Mouse (Mus musculus): ENCODE measurements around the gene Atp6v0a1. TPM values are rescaled to one million over a fixed set of nuclear protein-coding genes. Genes with fewer than 3 reads are reported as not detected.

Atp6v0a1 gene
- polyA plus RNA-seq, 1 experiment from 2014 or later = 65.6 TPM

- 88% methylated on average over 1 of the region's 1 CpGs for WGBS
- no peak overlapping the region for H3K9ac ChIP-seq (replicated peaks)
- H3K27ac ChIP-seq (replicated peaks) = no peak overlapping the region
- H3K36me3 ChIP-seq = peaks cover 85% of the 10 kb centered on the region
- no peaks in the 10 kb centered on the region for H3K27me3 ChIP-seq
- H3K4me2 ChIP-seq (replicated peaks) = no peak overlapping the region
- no peaks in the 10 kb centered on the region for H3K4me1 ChIP-seq
- H3K4me3 ChIP-seq = no peak overlapping the region
- ATAC-seq (ENCODE audit: low FRiP score, low read depth) = no peak
- no peaks in the 10 kb centered on the region for H3K9me3 ChIP-seq
Measured at GRCm38 (mm10) chr11:101031470-101031869, 22.2 kb downstream of the Atp6v0a1 start.

GRCm38 (mm10) chr11:101033856-101034500 is 24.7 kb downstream of the Atp6v0a1 start:
- H3K4me3 ChIP-seq = no peak overlapping the region
- H3K27me3 ChIP-seq = no peaks in the 10 kb centered on the region
- H3K9me3 ChIP-seq = no peaks in the 10 kb centered on the region
- H3K36me3 ChIP-seq = peaks cover 88% of the 10 kb centered on the region
- ATAC-seq (ENCODE audit: low FRiP score, low read depth) = no peak
- no peak overlapping the region for H3K9ac ChIP-seq (replicated peaks)
- H3K4me1 ChIP-seq = no peaks in the 10 kb centered on the region
- no peak overlapping the region for H3K27ac ChIP-seq (replicated peaks)
- 95% methylated on average over 17 of the region's 17 CpGs for WGBS
- H3K4me2 ChIP-seq (replicated peaks) = no peak overlapping the region

GRCm38 (mm10) chr11:101034614-101035327 is 25.5 kb downstream of the Atp6v0a1 start:
- no peak for ATAC-seq (ENCODE audit: low FRiP score, low read depth)
- no peaks in the 10 kb centered on the region for H3K27me3 ChIP-seq
- H3K36me3 ChIP-seq = peaks cover 89% of the 10 kb centered on the region
- H3K4me2 ChIP-seq (replicated peaks) = no peak overlapping the region
- H3K27ac ChIP-seq (replicated peaks) = no peak overlapping the region
- WGBS = 94% methylated on average over 8 of the region's 8 CpGs
- no peaks in the 10 kb centered on the region for H3K4me1 ChIP-seq
- H3K9ac ChIP-seq (replicated peaks) = no peak overlapping the region
- no peak overlapping the region for H3K4me3 ChIP-seq
- no peaks in the 10 kb centered on the region for H3K9me3 ChIP-seq

GRCm38 (mm10) chr11:101035328-101035695 is 26.1 kb downstream of the Atp6v0a1 start:
- ATAC-seq (ENCODE audit: low FRiP score, low read depth) = no peak
- 92% methylated on average over 4 of the region's 4 CpGs for WGBS

GRCm38 (mm10) chr11:101037795-101038194 is 28.5 kb downstream of the Atp6v0a1 start:
- Histone ChIP-seq H3K4me3 (no peak overlapping the region), H3K27me3 (no peaks in the 10 kb centered on the region), H3K4me1 (no peaks in the 10 kb centered on the region), H3K9ac (replicated peaks) (no peak overlapping the region), H3K27ac (replicated peaks) (no peak overlapping the region), H3K36me3 (peaks cover 91% of the 10 kb centered on the region), H3K9me3 (no peaks in the 10 kb centered on the region), H3K4me2 (replicated peaks) (no peak overlapping the region)
- no peak for ATAC-seq (ENCODE audit: low FRiP score, low read depth)
- WGBS = 89% methylated on average over 10 of the region's 10 CpGs

More at GRCm38 (mm10) chr11:101035328-101035695, 26.1 kb downstream of the Atp6v0a1 start:
- Histone ChIP-seq H3K4me2 (replicated peaks) (no peak overlapping the region), H3K36me3 (peaks cover 89% of the 10 kb centered on the region), H3K27me3 (no peaks in the 10 kb centered on the region), H3K27ac (replicated peaks) (no peak overlapping the region), H3K9ac (replicated peaks) (no peak overlapping the region), H3K9me3 (no peaks in the 10 kb centered on the region), H3K4me3 (no peak overlapping the region), H3K4me1 (no peaks in the 10 kb centered on the region)

GRCm38 (mm10) chr11:101045826-101046225 is 36.6 kb downstream of the Atp6v0a1 start:
- Histone ChIP-seq H3K4me3 (no peak overlapping the region), H3K27ac (replicated peaks) (no peak overlapping the region), H3K9me3 (no peaks in the 10 kb centered on the region), H3K4me2 (replicated peaks) (no peak overlapping the region), H3K36me3 (peaks cover 95% of the 10 kb centered on the region), H3K27me3 (no peaks in the 10 kb centered on the region), H3K4me1 (no peaks in the 10 kb centered on the region), H3K9ac (replicated peaks) (no peak overlapping the region)
- ATAC-seq (ENCODE audit: low FRiP score, low read depth) = no peak
- WGBS = 94% methylated on average over 4 of the region's 4 CpGs

- no peaks in the 10 kb centered on the region for H3K4me1 ChIP-seq
- WGBS = 65% methylated on average over 9 of the region's 9 CpGs
- H3K9ac ChIP-seq (replicated peaks) = no peak overlapping the region
- no peak overlapping the region for H3K4me2 ChIP-seq (replicated peaks)
- H3K36me3 ChIP-seq = peaks cover 95% of the 10 kb centered on the region
- no peak for ATAC-seq (ENCODE audit: low FRiP score, low read depth)
- no peaks in the 10 kb centered on the region for H3K27me3 ChIP-seq
- no peaks in the 10 kb centered on the region for H3K9me3 ChIP-seq
- no peak overlapping the region for H3K4me3 ChIP-seq
- no peak overlapping the region for H3K27ac ChIP-seq (replicated peaks)
Measured at GRCm38 (mm10) chr11:101046440-101046839, 37.2 kb downstream of the Atp6v0a1 start.

GRCm38 (mm10) chr11:101047502-101047901 is 38.2 kb downstream of the Atp6v0a1 start:
- no peak overlapping the region for H3K4me3 ChIP-seq
- 83% methylated on average over 3 of the region's 3 CpGs for WGBS
- H3K27ac ChIP-seq (replicated peaks) = no peak overlapping the region
- H3K9me3 ChIP-seq = no peaks in the 10 kb centered on the region
- no peak overlapping the region for H3K4me2 ChIP-seq (replicated peaks)
- H3K27me3 ChIP-seq = no peaks in the 10 kb centered on the region
- H3K4me1 ChIP-seq = no peaks in the 10 kb centered on the region
- no peak for ATAC-seq (ENCODE audit: low FRiP score, low read depth)
- H3K9ac ChIP-seq (replicated peaks) = no peak overlapping the region
- peaks cover 97% of the 10 kb centered on the region for H3K36me3 ChIP-seq

- Histone ChIP-seq H3K36me3 (peaks cover 94% of the 10 kb centered on the region), H3K4me3 (no peak overlapping the region), H3K4me1 (no peaks in the 10 kb centered on the region), H3K4me2 (replicated peaks) (no peak overlapping the region), H3K27ac (replicated peaks) (no peak overlapping the region), H3K27me3 (no peaks in the 10 kb centered on the region), H3K9me3 (no peaks in the 10 kb centered on the region), H3K9ac (replicated peaks) (no peak overlapping the region)
- no peak for ATAC-seq (ENCODE audit: low FRiP score, low read depth)
- 87% methylated on average over 9 of the region's 9 CpGs for WGBS
Measured at GRCm38 (mm10) chr11:101050359-101050758, 41.1 kb downstream of the Atp6v0a1 start.

GRCm38 (mm10) chr11:101051051-101051493 is 41.8 kb downstream of the Atp6v0a1 start:
- no peak for ATAC-seq (ENCODE audit: low FRiP score, low read depth)
- Histone ChIP-seq H3K27ac (replicated peaks) (no peak overlapping the region), H3K4me3 (no peak overlapping the region), H3K27me3 (no peaks in the 10 kb centered on the region), H3K4me2 (replicated peaks) (no peak overlapping the region), H3K4me1 (no peaks in the 10 kb centered on the region), H3K36me3 (peaks cover 91% of the 10 kb centered on the region), H3K9me3 (no peaks in the 10 kb centered on the region), H3K9ac (replicated peaks) (no peak overlapping the region)
- 85% methylated on average over 6 of the region's 6 CpGs for WGBS

GRCm38 (mm10) chr11:101051617-101052016 is 42.4 kb downstream of the Atp6v0a1 start:
- Histone ChIP-seq H3K4me3 (no peak overlapping the region), H3K4me2 (replicated peaks) (no peak overlapping the region), H3K27me3 (no peaks in the 10 kb centered on the region), H3K27ac (replicated peaks) (no peak overlapping the region), H3K9ac (replicated peaks) (no peak overlapping the region), H3K9me3 (no peaks in the 10 kb centered on the region), H3K36me3 (peaks cover 89% of the 10 kb centered on the region), H3K4me1 (no peaks in the 10 kb centered on the region)
- 88% methylated on average over 8 of the region's 8 CpGs for WGBS
- ATAC-seq (ENCODE audit: low FRiP score, low read depth) = no peak

GRCm38 (mm10) chr11:101052751-101053473 is 43.7 kb downstream of the Atp6v0a1 start:
- no peaks in the 10 kb centered on the region for H3K27me3 ChIP-seq
- H3K9ac ChIP-seq (replicated peaks) = no peak overlapping the region
- H3K9me3 ChIP-seq = no peaks in the 10 kb centered on the region
- ATAC-seq (ENCODE audit: low FRiP score, low read depth) = no peak
- 93% methylated on average over 10 of the region's 10 CpGs for WGBS
- no peaks in the 10 kb centered on the region for H3K4me1 ChIP-seq
- peaks cover 84% of the 10 kb centered on the region for H3K36me3 ChIP-seq
- no peak overlapping the region for H3K4me2 ChIP-seq (replicated peaks)
- H3K27ac ChIP-seq (replicated peaks) = no peak overlapping the region
- no peak overlapping the region for H3K4me3 ChIP-seq

Measured in midbrain, embryonic 12.5 days (tissue).